Mouse (Mus musculus) splenic B cell, adult 2 months (primary cell): ENCODE data around the gene Cd33.

ENCODE experiments used
- DNase-seq: peaks from one replicate; pipeline ENCODE4 v3.0.0-alpha.2; 2011; ENCODE audit warnings: low read depth, low spot score
- H3K27me3 ChIP-seq: 2 replicates; pipeline ENCODE4 v1.6.1; 2012; ENCODE audit warnings: mild to moderate bottlenecking, low read length, moderate library complexity, mixed read lengths; ENCODE audit not compliant: control insufficient read depth, poor library complexity, insufficient read depth, severe bottlenecking
- H3K36me3 ChIP-seq: 2 replicates; pipeline ENCODE4 v1.6.1; 2012; ENCODE audit warnings: mild to moderate bottlenecking, low read length, moderate library complexity, mixed read lengths; ENCODE audit not compliant: control insufficient read depth, poor library complexity, insufficient read depth, severe bottlenecking

Cd33 gene

GRCm38 (mm10) chr7:43545656-43546545 is 1.7 kb upstream of the Cd33 start:
- DNase-seq: no peak
- H3K27me3 ChIP-seq: no peaks in the 10 kb centered on the region
- no peaks in the 10 kb centered on the region for H3K36me3 ChIP-seq

DNA sequence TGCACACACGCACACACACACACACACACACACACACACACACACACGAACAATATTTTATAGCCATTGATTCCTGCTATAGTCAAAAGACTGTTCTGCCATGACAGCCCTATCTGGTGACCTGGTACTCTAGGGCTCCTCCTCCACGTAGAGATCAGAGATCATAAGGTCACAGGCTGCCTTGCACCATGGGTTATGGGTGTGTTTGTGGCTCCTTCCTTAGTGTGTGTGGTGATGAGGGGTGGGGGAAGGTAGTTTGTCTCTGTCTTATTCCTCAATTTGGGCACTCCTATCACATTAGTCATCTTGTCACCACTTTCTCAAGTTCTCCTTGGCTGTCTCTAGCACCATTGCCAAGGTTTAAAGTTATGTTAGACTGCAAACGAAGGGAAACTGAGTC is 5.7 kb downstream of the Cd33 start:
- no peak for DNase-seq
- no peaks in the 10 kb centered on the region for H3K36me3 ChIP-seq
- H3K27me3 ChIP-seq: no peaks in the 10 kb centered on the region

DNA sequence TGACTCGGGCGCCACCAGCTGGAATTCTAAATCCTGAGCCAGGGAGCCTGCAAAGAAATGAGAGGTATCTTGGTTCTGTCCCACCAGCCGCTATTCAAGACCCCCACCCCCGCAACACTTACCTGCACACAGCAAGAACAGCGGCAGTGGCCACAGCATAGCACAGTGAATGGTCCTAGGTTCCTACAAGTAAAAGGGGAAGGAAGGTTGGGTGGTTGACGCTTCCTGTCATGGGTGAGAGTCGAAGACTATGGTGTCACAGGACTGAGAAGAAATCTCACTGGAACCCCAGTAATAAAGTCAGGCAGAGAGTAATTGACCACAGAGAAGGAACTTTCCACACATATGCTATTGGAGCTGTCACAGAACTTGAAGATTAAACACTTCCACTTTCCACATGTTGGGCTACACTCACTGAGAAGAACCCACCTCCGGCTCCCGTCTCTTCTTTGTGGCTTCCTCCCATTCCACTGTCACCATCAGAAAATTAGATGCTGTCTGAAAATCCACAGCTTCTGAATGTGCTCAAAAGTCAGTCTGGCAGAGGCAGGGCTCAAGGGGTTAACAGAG is 11.2 kb downstream of the Cd33 start:
- H3K36me3 ChIP-seq: no peaks in the 10 kb centered on the region

DNA sequence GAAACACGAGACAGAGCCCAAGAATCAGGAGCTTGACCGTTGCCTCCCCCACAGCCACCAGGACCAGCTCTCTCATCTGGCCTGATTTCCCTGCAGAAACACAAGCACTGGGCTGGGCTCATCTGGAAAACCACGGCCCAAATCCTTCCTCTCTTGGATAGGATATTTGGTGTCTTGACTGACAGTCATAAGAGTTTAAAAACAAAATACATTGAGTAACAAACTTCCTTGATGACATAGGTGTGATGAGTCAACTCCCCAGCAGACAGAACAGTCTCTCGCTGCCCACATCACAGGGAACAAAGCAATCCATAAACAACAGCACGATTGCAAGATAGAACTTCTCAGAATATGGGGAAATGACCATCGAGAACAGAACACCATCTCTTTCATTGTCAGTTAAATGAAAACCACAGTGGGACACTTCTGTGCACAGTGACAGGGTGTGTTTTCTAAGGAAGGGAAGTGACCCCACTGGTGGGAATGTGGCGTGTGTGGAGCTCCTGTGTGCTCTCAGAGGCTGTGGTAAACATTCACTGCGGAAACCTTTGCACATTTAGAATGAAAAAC is 13.9 kb downstream of the Cd33 start:
- H3K27me3 ChIP-seq: no peaks in the 10 kb centered on the region
- no peak for DNase-seq
- no peaks in the 10 kb centered on the region for H3K36me3 ChIP-seq

More for the DNA sequence above, 11.2 kb downstream of the Cd33 start:
- H3K27me3 ChIP-seq: no peaks in the 10 kb centered on the region
- DNase-seq: peak; percentile 56

DNA sequence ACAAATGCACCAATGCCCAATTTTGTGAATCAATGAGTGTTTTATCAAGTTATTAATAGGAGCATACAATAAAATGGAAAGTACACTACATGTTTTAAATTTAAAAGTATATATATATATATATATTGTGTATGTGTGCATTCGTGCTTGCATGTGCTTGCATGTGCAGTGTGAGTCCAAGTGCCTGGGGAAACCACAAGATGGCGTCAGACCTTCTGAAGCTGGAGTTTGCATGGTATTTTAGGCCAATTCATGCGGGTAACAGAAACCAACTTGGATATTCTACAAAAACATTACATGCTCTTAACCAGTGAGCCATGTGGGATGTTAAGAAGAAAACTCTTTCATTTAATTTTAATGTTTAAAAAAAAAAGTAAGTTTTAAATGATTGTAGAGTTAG is 18.9 kb downstream of the Cd33 start:
- Histone ChIP-seq H3K27me3 (no peaks in the 10 kb centered on the region), H3K36me3 (no peaks in the 10 kb centered on the region)
- peak; percentile 54 for DNase-seq

DNA sequence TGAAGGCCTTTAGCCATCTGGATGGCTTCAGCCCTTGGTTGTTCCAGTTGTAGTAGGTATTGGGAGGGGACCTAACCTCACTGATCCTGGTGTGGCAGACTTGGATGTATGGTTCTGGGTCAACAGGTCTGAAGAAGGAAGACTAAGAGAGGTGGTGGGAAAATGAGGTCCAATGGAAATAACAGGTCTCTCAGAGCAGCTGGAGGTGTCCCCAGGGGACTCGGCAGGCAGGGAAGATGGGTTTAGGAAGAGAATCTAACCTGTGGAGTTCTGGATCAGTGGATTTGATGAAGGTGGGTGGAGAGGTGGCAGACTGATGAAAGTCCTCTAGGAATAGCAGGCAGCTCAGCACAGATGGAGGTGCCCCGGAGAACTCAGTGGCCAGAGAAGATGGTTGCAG is 21.5 kb downstream of the Cd33 start:
- no peaks in the 10 kb centered on the region for H3K27me3 ChIP-seq
- H3K36me3 ChIP-seq: no peaks in the 10 kb centered on the region
- no peak for DNase-seq

DNA sequence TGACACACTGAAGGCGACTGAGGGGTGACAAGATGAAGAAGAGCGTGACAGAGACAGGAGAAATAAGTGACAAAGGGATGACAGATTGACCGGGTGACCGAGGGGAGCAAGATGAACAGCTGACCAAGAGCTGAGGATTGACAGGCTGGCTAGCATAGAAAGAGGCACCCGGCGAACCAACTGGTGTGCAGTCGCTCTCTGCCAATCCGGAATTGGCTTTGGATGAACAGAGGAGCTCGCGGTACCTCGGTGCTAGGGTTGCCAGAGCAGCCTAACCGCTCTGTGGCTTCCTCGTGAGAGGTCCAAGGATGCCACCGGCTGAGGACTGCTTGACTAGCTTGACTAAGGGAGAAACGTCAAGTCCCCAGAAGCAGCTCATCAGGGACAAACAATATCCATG is 25.9 kb downstream of the Cd33 start:
- H3K36me3 ChIP-seq: no peaks in the 10 kb centered on the region
- no peaks in the 10 kb centered on the region for H3K27me3 ChIP-seq
- no peak for DNase-seq

GRCm38 (mm10) chr7:43515076-43515475 is 29.2 kb downstream of the Cd33 start:
- H3K36me3 ChIP-seq: no peaks in the 10 kb centered on the region
- no peak for DNase-seq
- no peaks in the 10 kb centered on the region for H3K27me3 ChIP-seq

- no peaks in the 10 kb centered on the region for H3K36me3 ChIP-seq
- H3K27me3 ChIP-seq: no peaks in the 10 kb centered on the region
- no peak for DNase-seq
These were observed 31.7 kb downstream of the Cd33 start for GRCm38 (mm10) chr7:43512519-43512918.

DNA sequence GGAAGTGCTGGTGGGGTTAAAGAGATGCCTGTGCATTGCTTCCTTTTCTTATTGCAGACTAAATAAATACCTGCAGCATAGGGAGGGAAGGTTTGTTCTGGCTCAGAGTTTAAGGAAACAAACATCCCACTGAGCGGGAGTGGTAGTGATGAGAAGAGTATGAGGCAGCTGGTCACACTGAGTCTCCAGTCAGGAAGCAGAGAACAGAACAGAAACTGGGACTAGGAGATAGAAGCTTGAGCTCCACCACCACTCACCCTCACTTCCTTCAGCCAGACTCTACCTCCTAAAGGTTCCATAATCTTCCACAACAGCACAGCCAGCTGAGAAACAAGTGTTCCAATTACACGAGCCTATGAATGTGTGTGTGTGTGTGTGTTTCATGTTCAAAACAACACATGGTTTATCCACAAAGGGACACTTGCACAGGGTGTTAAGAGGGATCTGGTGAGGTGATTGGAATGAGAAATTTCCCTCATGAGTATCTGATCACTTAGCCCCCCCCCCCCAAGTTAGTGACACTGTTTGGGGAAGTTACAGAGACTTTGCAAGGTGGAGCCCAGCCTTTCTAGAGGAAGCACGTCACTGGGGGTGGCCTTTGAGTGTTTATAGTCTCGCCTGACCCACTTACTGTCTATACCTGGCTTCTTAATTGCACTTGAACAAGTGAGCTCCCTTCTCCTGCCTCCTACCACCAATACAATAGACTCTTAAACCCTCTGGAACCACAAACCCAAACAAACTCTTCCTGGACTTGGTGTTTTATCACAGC is 32.3 kb downstream of the Cd33 start:
- Histone ChIP-seq H3K27me3 (no peaks in the 10 kb centered on the region), H3K36me3 (no peaks in the 10 kb centered on the region)
- no peak for DNase-seq

- Histone ChIP-seq H3K36me3 (no peaks in the 10 kb centered on the region), H3K27me3 (no peaks in the 10 kb centered on the region)
- DNase-seq: peak; percentile 47
These were observed 48.7 kb downstream of the Cd33 start for GRCm38 (mm10) chr7:43495343-43496021.

- Histone ChIP-seq H3K36me3 (no peaks in the 10 kb centered on the region), H3K27me3 (no peaks in the 10 kb centered on the region)
- DNase-seq: no peak
These were observed 53.4 kb downstream of the Cd33 start for GRCm38 (mm10) chr7:43490861-43491260.

GRCm38 (mm10) chr7:43490182-43490584 is 54.0 kb downstream of the Cd33 start:
- H3K27me3 ChIP-seq: no peaks in the 10 kb centered on the region
- H3K36me3 ChIP-seq: no peaks in the 10 kb centered on the region
- no peak for DNase-seq

DNA sequence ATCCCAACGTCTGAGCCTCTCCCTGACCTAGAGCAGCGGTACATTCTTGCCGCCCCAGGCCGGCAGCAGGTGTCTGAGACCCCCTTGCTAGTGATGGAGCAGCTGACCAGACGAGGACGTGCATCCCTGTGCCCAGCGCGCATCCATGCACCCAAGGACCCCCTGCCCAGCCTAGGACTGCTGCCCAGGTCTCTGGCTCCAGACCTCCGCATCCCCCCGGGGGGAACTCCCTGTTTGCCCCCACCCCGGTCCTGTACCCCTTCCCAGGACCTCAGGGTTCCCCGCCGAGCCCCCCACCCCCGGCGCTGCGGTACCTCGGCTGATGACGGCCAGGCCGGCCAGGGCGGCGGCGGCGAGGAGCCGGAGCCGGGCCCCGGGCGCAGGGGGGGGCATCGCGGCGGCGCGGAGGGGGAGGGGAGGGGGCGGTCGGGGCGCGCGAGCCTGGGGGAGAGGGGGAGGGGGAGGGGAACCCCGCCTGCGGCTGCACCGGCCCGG is 54.5 kb downstream of the Cd33 start, which contains the start of gene Iglon5:
TSS of gene Iglon5 (minus strand) at position 445 of the 495 bp plus-strand sequence.
- Histone ChIP-seq H3K36me3 (no peaks in the 10 kb centered on the region), H3K27me3 (no peaks in the 10 kb centered on the region)
- DNase-seq: no peak
